Mouse (Mus musculus): Measurements from ENCODE around the gene I0C0044D17Rik.

- TF ChIP-seq CTCF (IDR thresholded peaks at IDR 0.05; ENCODE audit: extremely low read depth, insufficient read depth, low read length), result no peak
- no peak for TF ChIP-seq POLR2A (IDR thresholded peaks at IDR 0.05; ENCODE audit: extremely low read depth, insufficient read depth, low read length)
Measured at GRCm38 (mm10) chr4:98836519-98836918, 12.9 kb upstream of the I0C0044D17Rik start.
